Mouse (Mus musculus) heart, postnatal 25 days (tissue): ENCODE results near the gene Slc7a14. TPM values are rescaled to one million over a fixed set of nuclear protein-coding genes. Genes with fewer than 3 reads are reported as not detected.

ENCODE experiments used
- DNase-seq: peaks from one replicate; pipeline ENCODE4 v3.0.0; 2022; ENCODE audit warnings: low spot score
- intact Hi-C: fragments of 180-260 bp; cut with DNase I; formaldehyde crosslinking; loops from one replicate; pipeline ENCODE4 v1.15.1; 2025
- total RNA-seq, 2 experiments: library from RNA; stranded (reverse); gene quantifications; 2 replicates each; pipeline ENCODE4 v1.2.3; 2021

Gene Slc7a14
- total RNA-seq, 2 experiments from 2014 or later, result 0.08 TPM

GRCm38 (mm10) chr3:31263535-31263934 is 46.6 kb downstream of the Slc7a14 start:
- DNase-seq, result no peak
- intact Hi-C loops, result no loop called here

GRCm38 (mm10) chr3:31261418-31262014 is 48.7 kb downstream of the Slc7a14 start:
- intact Hi-C loops, result no loop called here
- DNase-seq, result no peak

GRCm38 (mm10) chr3:31260964-31261346 is 49.2 kb downstream of the Slc7a14 start:
- intact Hi-C loops, result no loop called here
- DNase-seq, result no peak

- intact Hi-C loops, result no loop called here
- DNase-seq, result no peak
These were observed 49.7 kb downstream of the Slc7a14 start for GRCm38 (mm10) chr3:31260329-31260963.

- no peak for DNase-seq
- intact Hi-C loops, result no loop called here
These were observed 50.5 kb downstream of the Slc7a14 start for GRCm38 (mm10) chr3:31259553-31260255.

DNA sequence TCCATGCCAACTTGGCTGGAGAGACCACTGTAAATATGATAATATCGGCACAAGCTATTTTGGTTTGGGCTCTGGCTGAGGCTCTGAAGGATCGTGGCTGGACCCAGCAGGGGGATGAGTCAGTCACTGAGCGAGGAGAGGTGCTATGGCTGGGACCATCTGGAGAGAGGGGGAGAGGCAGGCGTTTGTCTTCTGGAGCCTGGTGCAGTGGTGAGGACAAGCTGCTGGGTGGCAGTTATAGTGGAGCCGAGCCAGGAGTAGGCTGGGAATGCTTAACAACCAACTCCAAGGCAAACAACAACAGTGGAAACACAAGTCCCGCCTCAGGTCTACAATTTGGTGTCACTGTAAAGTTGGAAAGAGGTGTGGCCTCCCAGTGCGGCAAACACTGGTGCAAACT is 55.8 kb downstream of the Slc7a14 start:
- intact Hi-C loops, result no loop called here
- DNase-seq, result no peak

GRCm38 (mm10) chr3:31253862-31254261 is 56.3 kb downstream of the Slc7a14 start:
- DNase-seq, result no peak
- intact Hi-C loops, result no loop called here

DNA sequence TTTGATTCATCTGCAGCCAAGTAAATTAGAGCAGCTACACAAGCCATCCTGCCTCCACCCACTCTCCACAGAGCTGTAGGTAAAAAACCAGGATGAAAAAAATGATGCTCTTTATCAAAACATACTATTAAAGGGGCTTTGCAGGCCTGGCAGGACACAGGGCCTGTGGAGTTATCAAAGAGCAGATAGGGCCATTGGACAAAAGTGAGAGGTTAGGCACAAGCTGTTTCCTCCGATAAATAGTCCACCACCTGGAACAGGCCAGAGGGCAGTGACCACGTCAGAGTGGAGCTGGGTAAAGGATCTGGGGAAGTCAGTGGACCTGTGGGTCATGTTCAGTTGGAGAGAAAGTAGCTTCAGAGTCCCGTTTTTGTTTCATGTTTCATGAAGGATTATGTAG is 57.6 kb downstream of the Slc7a14 start:
- intact Hi-C loops, result no loop called here
- no peak for DNase-seq

DNA sequence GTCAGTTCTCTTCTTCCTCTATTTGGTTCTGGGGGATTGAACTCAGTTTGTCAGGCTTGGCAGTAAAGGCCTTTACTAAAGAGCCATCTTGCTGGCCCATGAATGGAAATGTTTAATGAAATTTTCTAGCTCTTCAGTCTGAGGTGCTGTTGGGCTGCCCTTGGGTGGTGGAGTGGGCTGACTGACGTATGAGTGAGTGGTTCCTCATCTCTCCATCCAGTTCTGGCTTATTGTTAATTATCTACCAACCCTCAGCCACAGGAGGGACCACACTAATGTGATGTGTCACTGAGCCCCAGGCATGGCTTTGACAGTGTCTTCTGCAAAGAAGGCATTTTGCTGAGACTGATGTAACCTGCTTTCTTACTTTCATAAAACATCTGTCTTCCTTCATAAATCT is 66.7 kb downstream of the Slc7a14 start:
- intact Hi-C loops, result no loop called here
- DNase-seq, result no peak

GRCm38 (mm10) chr3:31240840-31241239 is 69.3 kb downstream of the Slc7a14 start:
- no peak for DNase-seq
- intact Hi-C loops, result no loop called here

GRCm38 (mm10) chr3:31239645-31240044 is 70.5 kb downstream of the Slc7a14 start:
- intact Hi-C loops, result no loop called here

DNA sequence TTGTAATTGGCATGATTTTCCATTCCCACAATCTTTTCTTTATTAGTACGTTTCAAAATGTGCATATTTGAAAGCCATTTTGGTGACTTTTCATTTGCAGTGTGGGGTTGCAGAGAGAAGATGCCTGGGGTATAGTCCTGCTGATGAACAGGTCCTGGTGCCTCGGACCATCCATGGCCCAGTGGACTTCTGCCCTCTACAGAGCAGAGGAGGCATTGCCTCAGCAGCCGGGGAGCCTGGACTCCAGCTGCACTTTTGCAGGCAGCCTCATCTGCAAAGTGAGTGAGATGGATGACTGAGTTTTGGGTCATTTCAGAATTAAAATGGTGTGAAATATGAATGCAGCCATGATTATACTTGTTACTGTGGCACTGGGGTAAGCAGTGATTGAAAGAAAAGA is 72.2 kb downstream of the Slc7a14 start:
- intact Hi-C loops, result no loop called here
- DNase-seq, result no peak

More at GRCm38 (mm10) chr3:31239645-31240044, 70.5 kb downstream of the Slc7a14 start:
- no peak for DNase-seq

- intact Hi-C loops, result no loop called here
- no peak for DNase-seq
These were observed 74.0 kb downstream of the Slc7a14 start for GRCm38 (mm10) chr3:31236146-31236545.

DNA sequence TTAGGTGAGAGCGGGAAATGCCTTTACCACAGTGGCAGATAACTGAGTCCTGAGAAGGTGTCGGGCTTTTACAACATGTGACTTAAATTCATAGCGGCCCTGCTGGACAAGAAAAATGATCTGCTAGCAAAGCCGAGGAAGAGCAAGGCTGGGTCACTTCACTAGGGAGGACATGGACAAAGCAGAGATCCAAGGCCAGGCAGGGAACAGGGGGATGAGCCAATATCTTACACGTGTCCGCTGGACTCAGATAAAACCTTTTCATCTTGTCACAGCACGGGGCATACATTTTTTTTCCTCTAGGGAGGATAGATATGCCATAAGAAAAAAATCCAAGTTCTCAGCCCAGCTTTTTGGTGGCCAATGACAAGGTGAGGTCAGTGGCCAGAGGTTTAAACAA is 75.8 kb downstream of the Slc7a14 start:
- DNase-seq, result no peak
- intact Hi-C loops, result no loop called here

DNA sequence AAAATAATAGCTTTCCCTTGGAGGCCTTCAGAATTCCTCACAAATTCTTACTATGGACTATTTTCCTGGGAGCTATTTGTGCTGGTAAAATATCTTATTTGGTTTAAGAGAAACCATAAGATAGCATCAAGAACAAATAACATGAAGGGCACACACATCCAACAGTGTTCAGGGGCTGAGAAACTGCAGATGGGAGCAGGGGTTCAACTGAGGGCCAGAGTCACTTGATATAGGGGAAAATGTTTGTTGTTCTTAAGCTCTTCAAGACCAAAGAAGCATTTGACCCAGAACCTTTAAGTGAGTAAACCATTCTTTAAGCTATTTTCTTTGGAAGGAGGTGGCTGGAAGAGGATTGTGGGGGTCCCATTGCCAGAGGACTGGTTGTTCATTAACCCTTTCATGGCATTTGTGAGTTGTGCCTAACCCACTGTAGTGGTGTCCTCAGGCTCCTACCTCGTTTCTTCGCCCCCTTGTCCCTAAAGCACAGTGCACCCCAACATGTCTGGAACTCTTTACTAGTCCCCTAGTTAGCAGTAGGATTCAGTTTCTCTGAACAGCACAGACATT is 76.3 kb downstream of the Slc7a14 start:
- no peak for DNase-seq
- intact Hi-C loops, result no loop called here

GRCm38 (mm10) chr3:31229281-31229680 is 80.9 kb downstream of the Slc7a14 start:
- no peak for DNase-seq
- intact Hi-C loops, result no loop called here

- intact Hi-C loops, result no loop called here
- DNase-seq, result no peak
These were observed 81.7 kb downstream of the Slc7a14 start for GRCm38 (mm10) chr3:31228487-31228886.

DNA sequence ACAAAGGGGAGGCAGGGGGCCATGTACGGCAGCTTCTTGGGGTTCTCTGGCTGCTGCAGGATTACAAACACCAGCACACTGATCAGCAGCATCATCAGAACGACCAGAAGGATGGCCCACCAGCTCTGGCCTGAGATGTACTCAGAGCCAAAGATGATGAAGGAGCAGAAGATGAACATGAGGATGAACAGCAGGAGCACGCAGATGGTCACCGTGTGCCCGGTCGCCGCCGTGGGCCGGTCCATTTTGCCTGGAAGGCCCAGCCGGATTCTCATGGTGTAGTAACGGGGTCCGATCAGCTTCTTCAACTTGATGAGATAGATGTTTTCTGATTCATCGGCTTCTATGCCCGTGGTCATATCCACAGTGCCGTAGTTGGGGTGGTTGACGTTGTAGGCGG is 86.6 kb downstream of the Slc7a14 start:
- DNase-seq, result no peak

GRCm38 (mm10) chr3:31220040-31220439 is 90.1 kb downstream of the Slc7a14 start:
- intact Hi-C loops, result no loop called here
- DNase-seq, result no peak

More for the DNA sequence above, 86.6 kb downstream of the Slc7a14 start:
- intact Hi-C loops, result no loop called here

- intact Hi-C loops, result no loop called here
- no peak for DNase-seq
These were observed 90.7 kb downstream of the Slc7a14 start for GRCm38 (mm10) chr3:31219483-31219882.

- intact Hi-C loops, result no loop called here
- no peak for DNase-seq
These were observed 92.7 kb downstream of the Slc7a14 start for GRCm38 (mm10) chr3:31217523-31217922.
